8 mouse cellular contexts compared by ENCODE assay signal in genomic region chr1:91297799-91298744, GRCm38 (mm10). TPM values are rescaled to one million over a fixed set of nuclear protein-coding genes. Genes with fewer than 3 reads are reported as not detected.
DNase-seq lines count a peak whose midpoint lies in the region; ATAC-seq lines count a peak whose summit lies in the region.

TSS of gene Scly (plus strand) at chr1:91298338.

- no peaks in the 10 kb centered on the region; the same call in 1 of the 2 replicates for H3K4me1 ChIP-seq in hindbrain, embryonic 11.5 days (replicated peaks; ENCODE audit: control insufficient read depth, insufficient read depth, low read length)

- no peaks in the 10 kb centered on the region for H3K27me3 ChIP-seq in hindbrain, embryonic 11.5 days (ENCODE audit: control insufficient read depth, insufficient read depth, low read length)

- peak within 1 kb of the TSS; percentile 68 for H3K9ac ChIP-seq in hindbrain, embryonic 11.5 days (ENCODE audit: low read depth, low read length)

- H3K27ac ChIP-seq in hindbrain, embryonic 11.5 days (ENCODE audit: low read depth, low read length): no peak within 1 kb of the TSS

- no peaks in the 10 kb centered on the region for H3K36me3 ChIP-seq in hindbrain, embryonic 11.5 days (ENCODE audit: control insufficient read depth, insufficient read depth, low read length)

- peak within 1 kb of the TSS; percentile 83 for H3K4me3 ChIP-seq in hindbrain, embryonic 11.5 days (ENCODE audit: low read depth, low read length)

- ATAC-seq in hindbrain, embryonic 11.5 days (ENCODE audit: low FRiP score): peak; percentile 99

- peak within 1 kb of the TSS; percentile 68 for H3K4me2 ChIP-seq in hindbrain, embryonic 11.5 days (replicated peaks; ENCODE audit: low read depth, low read length)

- no peaks in the 10 kb centered on the region for H3K9me3 ChIP-seq in hindbrain, embryonic 11.5 days (ENCODE audit: control insufficient read depth, low read length)

- DNase-seq in MN1 (ENCODE audit: low spot score): peak; percentile 89
- DNase-seq in cerebellum, adult 9-11 months: peak; percentile 97
- DNase-seq in frontal cortex, adult 2 months (ENCODE audit: extremely low spot score in 1 of 2, low spot score in 1 of 2): peak; percentile 93 to 97
- DNase-seq in hindbrain, embryonic 11.5 days (ENCODE audit: low spot score): peak; percentile 89
- DNase-seq in layer of hippocampus, postnatal 10 days (ENCODE audit: low spot score in 2 of 2): peak; percentile 90 to 94
- peak; percentile 96 for DNase-seq in lung, postnatal 10 days
- DNase-seq in ovary, postnatal 36 days (ENCODE audit: low spot score): peak; percentile 91
- peak; percentile 91 for DNase-seq in thymus, postnatal 25 days

- under 1% methylated on average over 64 of the region's 65 CpGs for WGBS in hindbrain, embryonic 11.5 days

RNA-seq across cellular contexts. Expression of gene Scly, which starts in this region (rescaled TPM):
- polyA plus RNA-seq in frontal cortex, adult 2 months (2012; rRNA removed): 19.6 and 20.0 TPM in 2 replicates
- polyA plus RNA-seq in hindbrain, embryonic 11.5 days (2014; fragmentation: Nextera tagmentation; extraction: Ambion mirVana): 12.0 and 13.8 TPM in 2 replicates
- 10 to 100 TPM; 12.0 to 12.8 TPM for total RNA-seq in layer of hippocampus, postnatal 10 days (2021)
